Mouse (Mus musculus) lung, postnatal 4 days (tissue): ENCODE data around the gene Cnih2.
"Not testable (repeated sequence)": the region's sequence is repeated elsewhere in the genome, so short reads cannot be mapped to it uniquely, and the experiment has no call there.

Experiments used
- DNase-seq, 2 experiments: peaks; one replicate each; pipeline ENCODE4 v3.0.0; 2021

Gene Cnih2

DNA sequence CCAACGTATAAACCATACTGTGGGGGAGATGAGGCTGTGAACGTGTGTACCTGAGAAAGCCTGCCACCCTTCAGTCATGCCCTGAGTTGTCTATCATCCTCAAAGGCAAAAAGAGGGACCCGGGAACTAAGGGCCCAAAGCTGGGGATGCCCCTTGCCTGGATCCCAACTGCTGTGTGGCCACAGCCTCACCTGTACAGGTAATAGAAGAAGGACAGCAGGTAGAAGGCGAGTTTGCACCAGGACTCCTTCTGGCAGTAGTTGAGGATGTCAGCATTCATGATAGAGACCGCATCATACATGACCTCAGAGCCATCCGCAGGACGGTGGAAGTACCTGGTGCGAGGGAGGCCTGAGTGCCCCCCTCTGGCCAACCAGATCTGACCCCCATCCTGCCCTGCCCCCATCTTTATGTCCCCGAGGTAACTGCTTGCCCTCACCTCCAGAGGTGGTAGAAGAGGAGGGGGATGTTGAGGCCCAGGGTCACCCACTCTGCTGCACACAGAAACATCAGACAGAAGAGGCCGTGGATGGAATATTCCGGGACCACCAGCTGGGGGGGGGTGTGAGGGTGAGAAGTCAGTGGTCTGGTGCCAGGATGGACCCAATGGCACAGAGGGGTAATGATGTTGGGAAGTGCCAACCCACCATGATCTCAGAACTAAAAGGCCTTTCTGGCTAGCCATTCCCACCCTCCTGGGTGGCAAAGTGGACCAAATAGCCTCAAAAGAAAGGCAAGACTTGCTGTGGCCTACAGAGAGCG is 4.7 kb downstream of the Cnih2 start:
- no peak for DNase-seq

GRCm38 (mm10) chr19:5092083-5092482 is 6.2 kb downstream of the Cnih2 start:
- DNase-seq = no peak

- no peak for DNase-seq
Observed at GRCm38 (mm10) chr19:5089324-5089723, 9.0 kb downstream of the Cnih2 start.

- peak; percentile 95 to 96 for DNase-seq
Observed at GRCm38 (mm10) chr19:5087884-5088728, 10.2 kb downstream of the Cnih2 start, which contains the start of gene Yif1a. Gene Yif1a, plus strand, starts transcription at chr19:5088538.

GRCm38 (mm10) chr19:5086533-5086932 is 11.8 kb downstream of the Cnih2 start:
- not testable (repeated sequence) for DNase-seq

DNA sequence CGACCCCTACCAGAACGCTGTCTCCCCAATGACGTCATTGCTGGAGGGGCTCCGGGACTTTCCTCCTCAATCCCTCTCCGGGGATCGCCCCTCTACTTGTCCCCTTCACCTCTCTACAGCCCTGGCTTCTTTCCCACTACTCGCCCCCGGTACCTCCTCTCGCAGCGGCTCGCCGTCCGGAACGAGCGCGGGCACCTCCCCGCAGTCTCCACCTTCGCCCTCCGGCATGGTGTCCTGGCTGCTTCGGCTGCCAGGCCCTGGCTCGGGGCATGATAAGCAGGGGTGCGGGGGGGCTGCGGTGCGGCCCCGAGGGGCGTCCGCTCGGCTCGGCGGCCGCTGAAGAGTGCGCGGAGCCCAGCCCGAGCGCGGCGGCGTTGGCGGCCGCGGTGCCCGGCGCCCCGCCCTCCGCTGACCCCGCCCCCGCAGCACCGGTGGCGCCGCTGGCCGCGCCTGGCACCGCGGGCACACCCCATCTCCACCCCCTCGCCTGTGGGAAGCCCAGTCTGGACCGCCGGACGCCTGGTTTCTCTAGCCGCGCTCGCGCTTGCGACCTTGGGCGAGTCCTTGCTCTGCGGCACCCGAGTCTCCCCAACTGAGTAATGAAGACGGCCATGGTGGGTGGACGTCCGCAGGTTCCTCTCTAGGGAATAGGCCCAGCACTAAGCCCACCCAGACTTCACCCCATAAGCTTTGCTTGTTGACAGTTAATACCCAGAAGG is 13.0 kb downstream of the Cnih2 start, which contains the start of gene Tmem151a:
TSS of gene Tmem151a (minus strand) at position 387 of the 719 bp plus-strand sequence.
- DNase-seq = peak in 1 of 2 experiments; percentile 39

DNA sequence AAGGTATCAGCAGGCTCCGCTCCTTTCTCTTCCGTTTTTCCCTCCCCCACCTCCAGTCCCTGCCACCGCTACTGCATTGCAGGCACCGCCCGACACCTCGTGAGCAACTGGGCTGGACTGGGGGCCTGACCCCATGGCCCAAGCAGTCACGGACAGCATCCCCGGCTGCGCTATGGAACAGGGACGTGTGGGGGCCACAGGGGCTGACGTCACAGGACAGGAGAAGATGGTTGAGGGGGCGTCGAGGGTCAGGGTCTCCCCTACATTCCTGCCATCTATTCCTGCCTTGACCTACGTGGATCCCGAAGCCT is 13.5 kb downstream of the Cnih2 start:
- no peak for DNase-seq

- DNase-seq = no peak
Observed at GRCm38 (mm10) chr19:5083961-5084833, 14.1 kb downstream of the Cnih2 start.

DNA sequence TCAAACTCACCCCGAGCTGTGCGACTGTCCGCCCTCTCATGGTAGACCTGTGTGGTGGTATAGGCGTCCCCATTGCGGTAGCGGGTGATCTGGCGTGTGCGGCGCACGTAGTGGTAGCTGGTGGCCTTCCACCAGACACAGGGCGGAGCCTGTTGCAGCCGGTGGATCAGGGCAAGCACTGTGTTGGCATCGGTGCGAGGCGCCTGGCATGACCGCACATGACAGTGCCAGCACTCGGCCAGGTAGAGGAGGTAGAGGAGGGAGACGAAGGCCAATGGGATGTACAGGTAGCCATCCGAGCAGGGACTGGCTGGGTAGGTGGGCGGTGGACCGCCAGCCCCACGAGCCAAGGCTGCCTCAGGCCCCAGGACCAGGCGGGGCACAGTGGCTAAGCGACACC is 15.7 kb downstream of the Cnih2 start:
- DNase-seq = no peak

- DNase-seq = no peak
Observed at GRCm38 (mm10) chr19:5082005-5082404, 16.3 kb downstream of the Cnih2 start.

GRCm38 (mm10) chr19:5079279-5079678 is 19.0 kb downstream of the Cnih2 start:
- DNase-seq = no peak

DNA sequence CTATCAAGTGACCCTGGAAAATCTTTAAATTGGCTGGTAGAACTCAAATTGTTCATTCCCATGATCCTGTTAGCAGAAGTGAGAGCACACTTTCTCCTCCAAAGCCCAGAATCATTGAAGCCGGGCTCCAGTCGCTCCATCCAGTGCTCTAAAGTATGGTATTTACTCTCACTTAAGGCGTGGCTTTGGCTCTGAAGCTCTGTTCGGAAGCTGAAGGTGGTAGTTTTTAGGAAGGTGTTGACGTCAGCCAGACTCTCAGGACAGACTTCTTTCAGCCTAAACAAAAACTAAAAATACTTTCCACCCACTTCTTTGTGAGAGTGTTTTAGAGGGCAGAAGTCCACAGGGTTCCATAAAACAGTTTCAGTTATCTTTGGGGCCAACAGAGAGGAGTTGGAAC is 24.8 kb downstream of the Cnih2 start:
- DNase-seq = no peak

DNA sequence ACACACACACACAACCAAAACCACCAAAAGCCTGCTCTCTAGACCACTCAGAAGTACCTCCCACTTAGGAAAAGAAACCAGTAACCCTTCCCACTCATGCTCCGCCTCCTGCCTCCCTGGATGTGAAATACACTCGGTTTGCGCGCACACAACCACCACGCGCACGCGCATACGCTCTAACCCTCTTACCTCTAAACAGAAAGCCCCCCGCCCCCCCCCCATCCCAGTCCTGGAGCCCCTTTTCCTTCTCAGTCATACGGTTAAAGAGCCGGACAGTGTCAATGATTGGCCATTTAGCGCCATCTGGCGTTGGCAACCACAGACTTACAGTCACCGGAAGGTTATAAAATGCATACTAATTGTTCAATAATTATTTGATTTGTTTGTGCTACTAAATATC is 25.3 kb downstream of the Cnih2 start:
- peak; percentile 65 to 71 for DNase-seq

DNA sequence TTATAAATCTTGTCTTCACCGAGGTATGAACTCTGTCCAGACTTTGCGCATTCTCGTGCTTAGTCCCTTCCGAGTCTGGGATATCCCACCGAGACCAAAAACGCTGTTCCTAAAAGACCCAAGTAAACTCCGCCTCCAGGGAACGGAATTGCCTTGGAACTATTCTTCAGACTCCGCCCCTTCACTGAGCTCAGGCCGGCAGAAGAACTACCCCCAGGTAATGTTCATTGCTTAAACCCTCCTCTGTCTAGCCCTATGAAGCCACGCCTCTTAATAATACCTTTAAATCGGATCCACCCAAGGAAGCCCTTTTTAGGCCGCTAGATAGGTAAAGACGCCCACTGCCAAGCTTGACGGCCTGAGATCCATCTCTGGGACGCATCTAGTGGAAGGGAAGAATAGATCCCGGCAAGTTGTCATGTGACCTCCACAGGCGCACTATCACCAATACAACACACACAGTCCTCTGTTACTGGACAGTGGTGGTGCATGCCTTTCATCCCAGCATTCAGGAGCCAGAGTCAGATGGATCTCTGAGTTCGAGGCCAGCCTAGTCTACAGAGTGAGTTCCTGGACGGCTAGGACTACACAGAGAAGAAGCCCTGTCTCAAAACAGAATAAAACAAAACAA is 25.8 kb downstream of the Cnih2 start:
- DNase-seq = peak in 1 of 2 experiments; percentile 42

GRCm38 (mm10) chr19:5071545-5072369 is 26.6 kb downstream of the Cnih2 start:
- peak; percentile 82 to 90 for DNase-seq

DNA sequence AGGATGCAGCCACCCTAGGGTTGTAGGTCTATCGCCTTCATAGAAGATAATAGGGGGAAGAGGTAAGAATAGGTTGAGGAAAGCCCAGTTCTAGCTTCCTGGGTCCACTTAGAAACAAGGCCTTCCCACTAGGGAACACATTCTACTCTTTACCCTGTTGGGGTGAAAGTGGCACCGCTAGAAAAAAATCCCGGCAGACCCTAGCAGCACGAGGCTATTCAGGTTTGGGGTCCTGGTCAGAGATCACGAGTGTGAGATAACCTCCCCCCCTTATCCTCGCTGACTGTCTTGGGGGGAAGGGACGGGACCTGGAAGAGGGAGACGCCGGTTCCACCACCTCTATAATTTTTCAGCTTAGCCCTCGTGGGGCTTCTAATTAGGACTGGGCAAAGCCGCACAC is 27.2 kb downstream of the Cnih2 start:
- DNase-seq = no peak

DNA sequence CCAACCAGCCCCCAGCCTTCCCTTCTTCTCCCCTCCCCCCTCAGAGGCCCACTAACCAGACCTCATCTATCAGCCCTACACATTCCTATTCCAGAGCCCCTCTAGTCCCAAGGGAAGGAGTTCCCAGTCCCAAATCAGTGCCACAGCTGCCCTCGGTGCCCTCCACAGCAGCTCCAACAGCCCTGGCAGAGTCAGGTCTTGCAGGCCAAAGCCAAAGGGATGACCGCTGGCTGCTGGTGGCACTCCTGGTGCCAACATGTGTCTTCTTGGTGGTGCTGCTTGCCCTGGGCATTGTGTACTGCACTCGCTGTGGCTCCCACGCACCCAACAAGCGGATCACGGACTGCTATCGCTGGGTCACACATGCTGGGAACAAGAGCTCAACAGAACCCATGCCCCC is 28.3 kb downstream of the Cnih2 start:
- DNase-seq = no peak

DNA sequence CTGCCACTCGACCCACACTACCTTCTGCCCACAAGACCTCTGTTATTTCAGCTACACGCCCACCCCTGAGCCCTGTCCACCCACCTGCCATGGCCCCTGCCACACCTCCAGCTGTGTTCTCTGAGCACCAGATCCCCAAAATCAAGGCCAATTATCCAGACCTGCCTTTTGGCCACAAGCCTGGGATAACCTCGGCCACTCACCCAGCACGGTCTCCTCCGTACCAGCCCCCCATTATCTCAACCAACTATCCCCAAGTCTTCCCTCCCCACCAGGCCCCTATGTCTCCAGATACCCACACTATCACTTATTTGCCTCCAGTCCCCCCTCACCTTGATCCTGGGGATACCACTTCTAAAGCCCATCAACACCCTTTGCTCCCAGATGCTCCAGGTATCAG is 28.8 kb downstream of the Cnih2 start:
- DNase-seq = no peak

GRCm38 (mm10) chr19:5068570-5069234 is 29.6 kb downstream of the Cnih2 start:
- DNase-seq = no peak

GRCm38 (mm10) chr19:5067867-5068569 is 30.3 kb downstream of the Cnih2 start, which contains the start of gene Cd248:
Gene Cd248, plus strand, starts transcription at chr19:5068078.
- DNase-seq = peak; percentile 75 to 91
